Mouse (Mus musculus) hindbrain, embryonic 12.5 days (tissue): ENCODE measurements around the gene Cir1. TPM values are rescaled to one million over a fixed set of nuclear protein-coding genes. Genes with fewer than 3 reads are reported as not detected.

ENCODE experiments used
- ATAC-seq: fragments of 200-750 bp; cut with Nextera tagmentation; 2 replicates; pipeline ENCODE4 v1.8.0; 2017; ENCODE audit warnings: moderate TSS enrichment; ENCODE audit not compliant: low FRiP score
- H3K27ac ChIP-seq: fragments of 300-500 bp; sonication (generic); 2 replicates; pipeline ENCODE4 v1.5.1; 2016; ENCODE audit warnings: mild to moderate bottlenecking
- H3K27me3 ChIP-seq: fragments of 300-500 bp; sonication (generic); 2 replicates; pipeline ENCODE4 v1.6.1; 2016; ENCODE audit warnings: mild to moderate bottlenecking
- H3K36me3 ChIP-seq: fragments of 300-500 bp; sonication (generic); 2 replicates; pipeline ENCODE4 v1.6.1; 2016; ENCODE audit warnings: mild to moderate bottlenecking
- H3K4me1 ChIP-seq: fragments of 300-500 bp; sonication (generic); 2 replicates; pipeline ENCODE4 v1.6.1; 2016
- H3K4me2 ChIP-seq: fragments of 300-500 bp; sonication (generic); replicated peaks from 2 replicates; pipeline ENCODE4 v1.6.1; 2016; ENCODE audit warnings: mild to moderate bottlenecking
- H3K4me3 ChIP-seq: fragments of 300-500 bp; sonication (generic); 2 replicates; pipeline ENCODE4 v1.5.1; 2016; ENCODE audit warnings: mild to moderate bottlenecking
- H3K9ac ChIP-seq: fragments of 300-500 bp; sonication (generic); 2 replicates; pipeline ENCODE4 v1.6.1; 2016; ENCODE audit warnings: mild to moderate bottlenecking, moderate library complexity
- H3K9me3 ChIP-seq: fragments of 300-500 bp; sonication (generic); replicated peaks from 2 replicates; pipeline ENCODE4 v1.6.1; 2016; ENCODE audit warnings: mild to moderate bottlenecking
- WGBS: fragments of 180-500 bp; shearing (Covaris S2); methylation state at CpG from one replicate; pipeline ENCODE4 v1.1.7; 2016; 5-methylcytosine and 5-hydroxymethylcytosine counted together
- polyA plus RNA-seq: library from polyadenylated mRNA; unstranded; fragments of >200 nt; fragmentation: Nextera tagmentation; extraction: Ambion mirVana; gene quantifications from 2 replicates; pipeline ENCODE4 v1.2.1, GENCODE M21; 2016

Gene Cir1
- polyA plus RNA-seq, 1 experiment from 2014 or later = 28.4 TPM

- no peak for ATAC-seq
- no peaks in the 10 kb centered on the region for H3K27me3 ChIP-seq
- no peak overlapping the region for H3K4me2 ChIP-seq
- H3K4me1 ChIP-seq = no peaks in the 10 kb centered on the region
- no peak overlapping the region for H3K4me3 ChIP-seq
- 88% methylated on average over 7 of the region's 7 CpGs for WGBS
- no peak overlapping the region for H3K9ac ChIP-seq
- no peaks in the 10 kb centered on the region for H3K9me3 ChIP-seq
- no peak overlapping the region for H3K27ac ChIP-seq
- H3K36me3 ChIP-seq = peaks cover 22% of the 10 kb centered on the region; the same call in 1 of the 2 replicates
Observed at GRCm38 (mm10) chr2:73298154-73298553, 14.3 kb downstream of the Cir1 start.

- no peak overlapping the region for H3K27ac ChIP-seq
- peaks cover 23% of the 10 kb centered on the region for H3K36me3 ChIP-seq
- ATAC-seq = no peak
Observed at GRCm38 (mm10) chr2:73295023-73295422, 17.5 kb downstream of the Cir1 start.

GRCm38 (mm10) chr2:73291130-73291529 is 21.4 kb downstream of the Cir1 start:
- Histone ChIP-seq H3K27me3 (no peaks in the 10 kb centered on the region), H3K9me3 (no peaks in the 10 kb centered on the region), H3K27ac (no peak overlapping the region), H3K4me2 (no peak overlapping the region), H3K9ac (no peak overlapping the region), H3K4me3 (no peak overlapping the region), H3K36me3 (peaks cover 32% of the 10 kb centered on the region), H3K4me1 (no peaks in the 10 kb centered on the region)
- 92% methylated on average over 4 of the region's 4 CpGs for whole genome bisulfite sequencing
- ATAC-seq = no peak

More at GRCm38 (mm10) chr2:73295023-73295422, 17.5 kb downstream of the Cir1 start:
- no peaks in the 10 kb centered on the region for H3K27me3 ChIP-seq
- no peak overlapping the region for H3K9ac ChIP-seq
- H3K4me1 ChIP-seq = no peaks in the 10 kb centered on the region
- 84% methylated on average over 7 of the region's 7 CpGs for WGBS
- H3K4me2 ChIP-seq = no peak overlapping the region
- no peaks in the 10 kb centered on the region for H3K9me3 ChIP-seq
- no peak overlapping the region for H3K4me3 ChIP-seq

- no peak for ATAC-seq
- Histone ChIP-seq H3K27ac (no peak overlapping the region), H3K36me3 (peaks cover 15% of the 10 kb centered on the region; the same call in 1 of the 2 replicates), H3K4me1 (peaks cover 7% of the 10 kb centered on the region), H3K9ac (no peak overlapping the region), H3K4me3 (no peak overlapping the region), H3K27me3 (peaks cover 15% of the 10 kb centered on the region), H3K9me3 (no peaks in the 10 kb centered on the region), H3K4me2 (no peak overlapping the region)
- 7% methylated on average over 2 of the region's 2 CpGs for WGBS
Observed at GRCm38 (mm10) chr2:73285630-73286029, 26.9 kb downstream of the Cir1 start.

- no peak for ATAC-seq
- Histone ChIP-seq H3K9ac (no peak overlapping the region), H3K27ac (no peak overlapping the region), H3K4me2 (no peak overlapping the region), H3K9me3 (no peaks in the 10 kb centered on the region), H3K27me3 (peaks cover 40% of the 10 kb centered on the region), H3K4me1 (peaks cover 30% of the 10 kb centered on the region), H3K4me3 (no peak overlapping the region), H3K36me3 (no peaks in the 10 kb centered on the region)
- WGBS = 7% methylated on average over 7 of the region's 7 CpGs
Observed at GRCm38 (mm10) chr2:73281707-73282106, 30.8 kb downstream of the Cir1 start.

GRCm38 (mm10) chr2:73281048-73281661 is 31.3 kb downstream of the Cir1 start:
- peaks cover 43% of the 10 kb centered on the region for H3K27me3 ChIP-seq
- WGBS = 10% methylated on average over 22 of the region's 22 CpGs
- H3K9ac ChIP-seq = 0 out of 2 replicates have a peak overlapping the region, but pooled peaks have one; percentile 29
- H3K4me3 ChIP-seq = peak overlapping the region; percentile 14
- H3K4me1 ChIP-seq = peaks cover 30% of the 10 kb centered on the region
- H3K9me3 ChIP-seq = no peaks in the 10 kb centered on the region
- H3K36me3 ChIP-seq = no peaks in the 10 kb centered on the region
- H3K4me2 ChIP-seq = peak overlapping the region; percentile 41
- ATAC-seq = no peak
- no peak overlapping the region for H3K27ac ChIP-seq

- Histone ChIP-seq H3K4me3 (peak overlapping the region; percentile 14), H3K4me2 (peak overlapping the region; percentile 41), H3K9me3 (no peaks in the 10 kb centered on the region), H3K36me3 (no peaks in the 10 kb centered on the region), H3K27me3 (peaks cover 43% of the 10 kb centered on the region), H3K27ac (no peak overlapping the region), H3K9ac (0 out of 2 replicates have a peak overlapping the region, but pooled peaks have one; percentile 29), H3K4me1 (peaks cover 30% of the 10 kb centered on the region)
- WGBS = 2% methylated on average over 33 of the region's 33 CpGs
- ATAC-seq = no peak
Observed at GRCm38 (mm10) chr2:73280356-73281047, 32.0 kb downstream of the Cir1 start.

GRCm38 (mm10) chr2:73279271-73280038 is 33.0 kb downstream of the Cir1 start:
- no peak for ATAC-seq
- Histone ChIP-seq H3K27me3 (peaks cover 47% of the 10 kb centered on the region), H3K9me3 (no peaks in the 10 kb centered on the region), H3K4me3 (peak overlapping the region; percentile 23), H3K36me3 (no peaks in the 10 kb centered on the region), H3K4me2 (peak overlapping the region; percentile 49), H3K27ac (peak overlapping the region; percentile 18; the same call in 1 of the 2 replicates), H3K4me1 (peaks cover 30% of the 10 kb centered on the region), H3K9ac (0 out of 2 replicates have a peak overlapping the region, but pooled peaks have one; percentile 0)
- WGBS = under 1% methylated on average over 26 of the region's 31 CpGs

GRCm38 (mm10) chr2:73278869-73279268 is 33.6 kb downstream of the Cir1 start:
- WGBS = 0% methylated on average over 17 of the region's 17 CpGs

GRCm38 (mm10) chr2:73278131-73278854 is 34.2 kb downstream of the Cir1 start:
- Histone ChIP-seq H3K4me1 (peaks cover 42% of the 10 kb centered on the region), H3K9ac (0 out of 2 replicates have a peak overlapping the region, but pooled peaks have one; percentile 0), H3K4me2 (peak overlapping the region; percentile 49), H3K27me3 (peaks cover 59% of the 10 kb centered on the region), H3K27ac (0 out of 2 replicates have a peak overlapping the region, but pooled peaks have one; percentile 18), H3K36me3 (no peaks in the 10 kb centered on the region), H3K9me3 (no peaks in the 10 kb centered on the region), H3K4me3 (peak overlapping the region; percentile 29; the same call in 1 of the 2 replicates)
- 2% methylated on average over 20 of the region's 20 CpGs for WGBS
- ATAC-seq = 0 out of 2 replicates have a peak, but pooled peaks have one; percentile 53

More at GRCm38 (mm10) chr2:73278869-73279268, 33.6 kb downstream of the Cir1 start:
- H3K9me3 ChIP-seq = no peaks in the 10 kb centered on the region
- 0 out of 2 replicates have a peak overlapping the region, but pooled peaks have one; percentile 0 for H3K9ac ChIP-seq
- no peaks in the 10 kb centered on the region for H3K36me3 ChIP-seq
- peaks cover 36% of the 10 kb centered on the region for H3K4me1 ChIP-seq
- H3K27me3 ChIP-seq = peaks cover 53% of the 10 kb centered on the region
- ATAC-seq = peak; percentile 46
- H3K4me3 ChIP-seq = peak overlapping the region; percentile 23
- H3K27ac ChIP-seq = peak overlapping the region; percentile 18; the same call in 1 of the 2 replicates
- peak overlapping the region; percentile 49 for H3K4me2 ChIP-seq

GRCm38 (mm10) chr2:73277709-73278075 is 34.8 kb downstream of the Cir1 start:
- Histone ChIP-seq H3K36me3 (no peaks in the 10 kb centered on the region), H3K9me3 (no peaks in the 10 kb centered on the region), H3K4me1 (peaks cover 48% of the 10 kb centered on the region), H3K27ac (peak overlapping the region; percentile 14), H3K9ac (peak overlapping the region; percentile 48), H3K4me3 (peak overlapping the region; percentile 29), H3K27me3 (peaks cover 65% of the 10 kb centered on the region), H3K4me2 (peak overlapping the region; percentile 46)
- ATAC-seq = no peak
- 0% methylated on average over 18 of the region's 18 CpGs for WGBS
